Mouse (Mus musculus): ENCODE results near the gene Tm4sf19. TPM values are rescaled to one million over a fixed set of nuclear protein-coding genes. Genes with fewer than 3 reads are reported as not detected.
"Not testable (repeated sequence)": the region's sequence is repeated elsewhere in the genome, so short reads cannot be mapped to it uniquely, and the experiment has no call there.

The Tm4sf19 gene
- total RNA-seq, 2 experiments from 2014 or later: not detected

DNA sequence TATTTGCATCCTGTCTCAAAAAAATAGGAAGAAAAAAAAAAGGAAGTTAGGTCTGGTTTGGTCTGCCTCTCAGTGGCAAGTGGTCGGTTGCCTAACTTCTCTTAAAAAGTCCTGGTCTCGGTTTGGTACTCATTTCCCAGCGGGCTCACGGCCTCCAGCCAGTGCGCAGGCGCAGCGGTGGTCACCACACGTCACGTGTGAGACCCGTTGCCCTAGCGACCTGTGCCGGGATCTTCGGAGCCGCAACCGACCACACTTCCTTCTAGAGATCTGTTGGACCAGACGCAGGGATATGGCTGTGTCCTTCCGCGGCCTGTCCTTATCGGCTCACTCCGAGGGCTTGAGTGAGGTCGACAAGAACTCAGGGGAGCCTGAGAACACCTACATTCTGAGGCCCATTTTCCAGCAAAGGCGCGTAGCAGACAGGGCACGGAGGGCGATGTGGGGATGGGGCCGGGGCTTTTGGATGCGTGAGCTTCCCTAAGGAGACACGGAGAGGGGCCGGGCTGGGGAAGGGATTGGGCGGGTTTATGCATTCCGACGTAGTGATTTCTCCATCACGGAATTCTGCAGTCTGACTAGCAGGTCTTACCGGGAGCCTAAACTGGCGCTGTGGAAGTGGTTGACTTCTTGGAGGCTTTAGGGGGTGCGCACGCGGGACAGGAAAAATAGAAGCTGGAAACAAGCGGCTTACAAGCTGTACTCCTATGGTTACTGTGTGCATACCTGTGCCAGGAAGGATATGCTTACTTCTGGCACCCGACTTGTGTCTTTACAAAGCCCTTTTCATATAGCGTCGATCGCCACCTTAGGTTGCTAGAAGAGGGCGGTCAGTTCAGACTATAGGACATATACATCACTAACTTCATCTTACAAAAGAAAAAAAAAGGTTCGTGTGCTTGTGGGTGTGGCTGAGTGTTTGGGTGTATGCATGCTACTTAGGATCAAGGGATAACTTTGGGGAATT is 19.5 kb downstream of the Tm4sf19 start, which contains the start of gene Tctex1d2:
Gene Tctex1d2 (plus strand): TSS at position 186 of the 967 bp plus-strand sequence.
- DNase-seq: peak; percentile 96
- intact Hi-C loops (cut with DNase I; ENCODE audit: low total_unique reads): no loop called here

DNA sequence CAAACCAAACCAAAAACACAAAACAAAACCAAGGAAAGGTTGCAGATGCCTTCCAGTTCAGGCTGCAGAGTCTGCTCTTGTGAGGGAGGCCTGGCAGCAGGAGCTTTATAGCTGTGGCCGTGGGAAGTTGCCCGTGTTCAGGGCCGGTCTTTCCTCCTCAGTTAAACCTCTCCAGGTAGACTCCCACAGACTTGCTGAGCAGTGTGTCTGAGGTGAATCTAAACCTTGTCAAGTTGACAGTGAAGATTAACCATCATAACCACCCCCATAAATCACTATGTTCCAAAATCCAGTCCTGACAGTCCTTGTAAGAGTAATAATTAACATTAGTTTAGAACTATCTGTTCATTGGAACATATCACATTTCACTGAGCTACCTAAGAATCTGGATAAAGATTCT is 27.2 kb downstream of the Tm4sf19 start:
- DNase-seq: no peak
- intact Hi-C loops (cut with DNase I; ENCODE audit: low total_unique reads): no loop called here

GRCm38 (mm10) chr16:32430474-32431046 is 30.3 kb downstream of the Tm4sf19 start, which contains the start of gene Pcyt1a:
Gene Pcyt1a (plus strand): TSS chr16:32430921.
- intact Hi-C loops (cut with DNase I; ENCODE audit: low total_unique reads): no loop called here
- peak; percentile 90 for DNase-seq

DNA sequence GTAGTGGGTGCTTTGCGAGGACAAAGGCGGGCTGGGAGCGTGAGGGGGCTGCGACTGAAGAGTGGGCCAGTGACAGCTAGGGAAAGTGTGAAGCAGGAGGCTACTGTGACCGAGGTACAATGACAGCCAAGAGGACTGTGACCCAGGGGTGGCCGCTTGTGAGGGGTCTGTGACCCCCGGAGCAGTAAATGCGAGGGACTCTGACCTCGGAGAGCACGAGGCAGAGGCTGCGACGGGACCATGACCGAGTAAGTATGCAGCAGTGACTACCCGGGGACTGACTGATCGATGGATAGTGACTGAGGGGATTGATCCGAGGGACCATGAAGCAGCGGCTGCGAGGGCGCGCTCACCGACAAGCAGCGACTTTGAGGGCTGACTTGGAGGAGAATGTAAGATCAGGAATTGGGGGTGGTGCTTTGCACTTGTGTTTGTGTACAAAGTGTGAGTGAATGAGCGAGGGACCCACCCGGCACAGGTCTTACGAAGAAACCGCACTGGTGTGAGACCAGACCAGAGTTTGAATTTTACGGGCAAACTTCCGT is 30.8 kb downstream of the Tm4sf19 start:
- intact Hi-C loops (cut with DNase I; ENCODE audit: low total_unique reads): no loop called here
- no peak for DNase-seq

DNA sequence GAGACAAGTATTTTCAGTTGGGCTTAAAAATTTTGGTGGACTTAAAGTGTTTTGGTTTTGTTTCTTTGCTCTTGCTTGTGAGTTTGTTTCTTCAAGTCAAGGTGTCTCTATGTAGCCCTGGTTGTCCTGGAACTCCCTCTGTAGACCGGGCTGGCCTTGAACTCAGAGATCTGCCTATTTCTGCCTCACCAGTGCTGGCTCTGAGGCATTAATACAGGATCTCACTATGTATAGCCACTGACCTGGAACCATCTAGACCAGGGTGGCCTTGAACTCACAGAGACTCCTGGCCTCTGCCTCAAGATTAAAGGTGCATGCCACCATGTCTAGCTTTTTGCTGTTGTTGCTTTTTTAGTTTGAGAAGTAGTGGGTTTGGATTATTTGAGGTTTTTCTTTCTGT is 31.6 kb downstream of the Tm4sf19 start:
- intact Hi-C loops (cut with DNase I; ENCODE audit: low total_unique reads): no loop called here
- no peak for DNase-seq

- intact Hi-C loops (cut with DNase I; ENCODE audit: low total_unique reads): no loop called here
- DNase-seq: no peak
Observed at GRCm38 (mm10) chr16:32433138-32433537, 32.8 kb downstream of the Tm4sf19 start.

- DNase-seq: peak; percentile 35
- intact Hi-C loops (cut with DNase I; ENCODE audit: low total_unique reads): no loop called here
Observed at GRCm38 (mm10) chr16:32434066-32434465, 33.8 kb downstream of the Tm4sf19 start.

- DNase-seq: no peak
- intact Hi-C loops (cut with DNase I; ENCODE audit: low total_unique reads): no loop called here
Observed at GRCm38 (mm10) chr16:32434691-32435090, 34.4 kb downstream of the Tm4sf19 start.

GRCm38 (mm10) chr16:32436657-32437056 is 36.4 kb downstream of the Tm4sf19 start:
- intact Hi-C loops (cut with DNase I; ENCODE audit: low total_unique reads): no loop called here

GRCm38 (mm10) chr16:32437266-32437665 is 37.0 kb downstream of the Tm4sf19 start:
- no peak for DNase-seq

More at GRCm38 (mm10) chr16:32436657-32437056, 36.4 kb downstream of the Tm4sf19 start:
- DNase-seq: no peak

DNA sequence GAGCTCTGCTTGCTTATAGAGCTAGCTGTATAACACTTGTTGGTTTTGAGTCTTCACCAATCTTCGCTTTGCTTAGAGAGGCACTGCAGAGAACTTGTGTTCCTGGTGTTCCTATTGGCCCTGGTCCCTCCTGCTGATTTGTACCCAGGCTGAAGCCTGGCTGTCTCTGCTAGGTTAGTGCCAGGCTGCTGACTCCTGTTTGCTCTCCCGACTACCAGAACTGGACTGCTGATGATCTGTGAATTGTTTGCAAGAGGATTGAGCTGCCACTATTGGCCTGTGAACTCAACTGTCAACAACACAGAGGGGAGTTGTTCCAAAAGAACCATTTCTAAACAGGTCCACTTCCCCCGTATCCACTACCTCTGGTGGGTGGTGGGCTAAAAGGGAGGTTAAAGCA is 41.1 kb downstream of the Tm4sf19 start:
- intact Hi-C loops (cut with DNase I; ENCODE audit: low total_unique reads): no loop called here
- DNase-seq: no peak

More at GRCm38 (mm10) chr16:32437266-32437665, 37.0 kb downstream of the Tm4sf19 start:
- intact Hi-C loops (cut with DNase I; ENCODE audit: low total_unique reads): no loop called here

GRCm38 (mm10) chr16:32444615-32445014 is 44.3 kb downstream of the Tm4sf19 start:
- DNase-seq; intact Hi-C loops (cut with DNase I; ENCODE audit: low total_unique reads): not testable (repeated sequence)

DNA sequence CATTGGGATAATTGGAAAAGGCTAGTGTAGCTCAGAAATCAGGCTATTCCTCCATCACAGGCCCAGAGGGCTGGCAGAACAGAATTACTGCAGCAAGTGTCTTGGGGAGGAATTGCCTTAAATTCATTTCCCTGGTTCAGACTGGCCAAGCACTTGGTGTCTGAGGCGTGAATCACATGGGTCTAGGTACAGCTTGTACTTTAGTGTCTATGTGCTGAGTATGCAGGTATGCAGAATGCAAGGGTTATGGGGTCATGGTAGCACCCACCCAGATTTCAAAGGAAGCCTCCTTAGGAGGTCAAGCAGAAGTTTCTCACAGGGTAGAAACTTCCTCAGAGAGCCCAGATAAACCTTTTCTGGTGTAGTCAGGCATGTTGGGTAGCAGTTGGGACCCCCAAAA is 45.3 kb downstream of the Tm4sf19 start:
- no peak for DNase-seq
- intact Hi-C loops (cut with DNase I; ENCODE audit: low total_unique reads): no loop called here

GRCm38 (mm10) chr16:32446563-32447138 is 46.3 kb downstream of the Tm4sf19 start:
- intact Hi-C loops (cut with DNase I; ENCODE audit: low total_unique reads): no loop called here
- DNase-seq: no peak

GRCm38 (mm10) chr16:32449665-32450064 is 49.4 kb downstream of the Tm4sf19 start:
- no peak for DNase-seq
- intact Hi-C loops (cut with DNase I; ENCODE audit: low total_unique reads): no loop called here

DNA sequence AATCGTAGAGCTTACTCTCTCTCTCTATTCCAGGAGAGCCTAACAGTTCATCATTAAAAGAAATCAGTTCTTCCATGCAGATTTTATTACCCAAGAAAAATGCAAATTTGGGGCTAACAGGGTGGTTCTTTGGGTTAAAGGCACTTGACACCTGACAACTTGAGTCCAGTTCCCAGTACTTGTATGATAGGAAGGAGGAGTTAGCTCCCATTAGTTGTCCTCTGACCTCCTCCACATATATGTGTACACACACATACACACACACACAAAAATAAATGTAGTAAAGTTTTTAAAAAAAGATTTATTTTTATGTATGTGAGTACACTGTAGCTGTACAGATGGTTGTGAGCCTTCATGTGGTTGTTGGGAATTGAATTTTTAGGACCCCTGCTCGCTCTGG is 49.8 kb downstream of the Tm4sf19 start:
- DNase-seq: no peak
- intact Hi-C loops (cut with DNase I; ENCODE audit: low total_unique reads): no loop called here

DNA sequence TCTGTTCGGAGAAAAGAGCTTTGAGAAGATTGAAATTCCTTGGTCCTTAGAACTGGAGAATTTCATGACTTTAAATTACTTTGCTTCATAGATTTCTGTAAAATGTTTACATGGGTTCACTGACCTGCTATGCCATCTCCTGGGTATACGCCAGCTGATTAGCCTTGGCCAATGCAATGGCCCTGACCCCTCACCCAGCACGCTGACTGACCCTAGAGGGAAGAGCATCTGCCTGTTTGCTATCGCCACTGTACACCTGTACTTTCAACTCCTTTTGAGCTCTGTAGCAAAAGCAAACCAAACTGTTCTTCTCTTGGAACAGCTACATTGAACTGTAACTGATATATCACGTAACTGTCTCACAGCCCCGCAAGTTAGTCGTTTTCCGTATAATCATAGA is 52.8 kb downstream of the Tm4sf19 start:
- DNase-seq: no peak
- intact Hi-C loops (cut with DNase I; ENCODE audit: low total_unique reads): no loop called here

GRCm38 (mm10) chr16:32454646-32455045 is 54.3 kb downstream of the Tm4sf19 start:
- intact Hi-C loops (cut with DNase I; ENCODE audit: low total_unique reads): no loop called here
- no peak for DNase-seq

GRCm38 (mm10) chr16:32456086-32456485 is 55.8 kb downstream of the Tm4sf19 start:
- DNase-seq: no peak
- intact Hi-C loops (cut with DNase I; ENCODE audit: low total_unique reads): no loop called here

GRCm38 (mm10) chr16:32456761-32457160 is 56.5 kb downstream of the Tm4sf19 start:
- intact Hi-C loops (cut with DNase I; ENCODE audit: low total_unique reads): no loop called here
- no peak for DNase-seq

All from gastrocnemius, postnatal 14 days (tissue).